Mouse (Mus musculus): ENCODE measurements around the gene Col4a1.

DNA sequence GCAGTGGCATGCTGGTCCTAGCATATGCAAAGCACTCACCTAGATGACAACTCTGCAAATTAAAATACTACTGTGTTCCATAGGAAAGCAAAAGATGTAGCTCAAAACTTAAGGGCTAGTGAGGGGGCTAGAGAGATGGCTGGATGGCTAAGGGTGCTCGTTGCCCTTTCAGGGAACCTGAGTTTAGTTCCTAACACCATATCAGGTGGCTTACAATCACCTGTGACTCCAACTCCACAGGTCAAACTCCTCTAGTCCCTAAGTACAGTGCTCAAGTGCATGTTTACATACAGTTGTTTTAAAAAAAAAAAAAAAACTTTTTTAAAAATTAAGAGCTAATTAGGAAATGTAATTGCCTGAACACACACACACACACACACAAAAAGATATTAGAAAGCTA, 7.1 kb downstream of the Col4a1 start:
- TF ChIP-seq CTCF (IDR thresholded peaks at IDR 0.05; ENCODE audit: extremely low read depth, insufficient read depth, insufficient read length, insufficient replicate concordance) (no peak), POLR2A (IDR thresholded peaks at IDR 0.05; ENCODE audit: low read depth, low read length) (no peak)
